Mouse (Mus musculus) liver, postnatal 0 days (tissue): ENCODE measurements at regions not wholly inside any gene's neighbourhood (a gene's known extent, or its start where the extent isn't known, plus 50 kb on each side); places are given as distances from the start of the nearest gene placed in this dataset.

ENCODE experiments used
- CTCF ChIP-seq: sonication (generic); IDR thresholded peaks from 2 replicates; pipeline ENCODE4 v1.5.1; 2016; ENCODE audit warnings: antibody characterized with exemption, low read depth
- EP300 ChIP-seq: IDR thresholded peaks from 2 replicates; pipeline ENCODE4 v1.6.1; 2016; ENCODE audit warnings: antibody characterized with exemption, low read depth, mild to moderate bottlenecking

GRCm38 (mm10) chr10:97211238-97211695 is 268.1 kb upstream of the Dcn start:
- no peak for TF ChIP-seq CTCF
- no peak for TF ChIP-seq EP300
